Mouse (Mus musculus) megakaryocyte, embryonic 14.5 days (primary cell): ENCODE results near the gene Zfp217.

Experiments
- FLI1 ChIP-seq: IDR thresholded peaks from 2 replicates; pipeline ENCODE4 v1.6.1; 2012; ENCODE audit warnings: low read length, inconsistent platforms, mixed read lengths
- GATA1 ChIP-seq: IDR thresholded peaks from 3 replicates; pipeline ENCODE4 v1.6.1; 2012; ENCODE audit warnings: mixed read lengths, low read length, inconsistent platforms, borderline replicate concordance

- TF ChIP-seq GATA1: no peak
- no peak for TF ChIP-seq FLI1
Observed at GRCm38 (mm10) chr2:170177323-170177722, 29.4 kb upstream of the Zfp217 start.
